Mouse (Mus musculus) cerebellum, postnatal 25 days (tissue): ENCODE data around the gene Usp16.

Experiments used
- DNase-seq, 2 experiments: peaks; one replicate each; pipeline ENCODE4 v3.0.0; 2021; ENCODE audit warnings: mixed read lengths in 2 of 2

The Usp16 gene

GRCm38 (mm10) chr16:87454419-87455179 is at the start of gene Usp16:
Gene Usp16 (plus strand): TSS chr16:87454703.
- DNase-seq, result peak; percentile 96 to 97

- DNase-seq, result no peak
Observed at GRCm38 (mm10) chr16:87405001-87405400, 49.5 kb upstream of the Usp16 start.

DNA sequence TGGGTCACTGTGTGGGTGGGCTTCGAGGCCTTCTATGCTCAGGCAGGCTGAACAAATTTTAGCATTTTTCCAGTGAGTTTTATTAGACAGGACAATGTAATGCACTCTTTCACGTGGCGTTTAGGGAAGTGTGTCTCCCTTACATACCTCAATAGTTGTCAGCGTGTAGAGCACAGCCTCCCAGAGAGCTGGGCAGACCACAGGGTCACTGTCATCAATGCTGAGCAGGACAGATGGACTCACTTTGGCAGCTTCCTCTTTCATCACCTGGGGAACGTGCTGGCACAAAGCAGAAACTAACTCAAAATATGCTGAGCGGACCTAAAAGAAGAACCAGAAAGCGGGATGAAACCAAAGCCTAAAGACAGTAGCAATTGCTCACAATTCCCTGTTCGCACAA is 33.8 kb upstream of the Usp16 start:
- no peak for DNase-seq

DNA sequence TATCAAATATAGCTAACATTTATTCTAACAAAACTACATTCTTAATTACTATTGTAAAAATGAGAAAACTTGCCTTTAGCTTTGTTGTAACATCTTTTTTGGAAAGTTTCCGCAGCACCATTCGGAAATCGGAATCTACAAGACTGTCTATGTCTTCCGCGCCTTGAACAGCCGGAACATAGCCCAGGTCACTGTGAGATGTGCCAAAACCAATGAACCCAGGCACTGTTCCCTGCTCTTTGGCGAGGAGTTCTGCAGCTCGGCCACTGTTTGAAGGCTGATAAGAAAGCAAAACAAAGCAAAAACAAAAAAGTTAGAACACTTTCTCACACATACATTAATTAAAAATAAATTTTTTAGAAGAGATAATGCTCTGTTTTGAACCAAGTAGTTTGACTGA is 27.0 kb upstream of the Usp16 start:
- DNase-seq, result no peak

GRCm38 (mm10) chr16:87432033-87432814 is 22.3 kb upstream of the Usp16 start, which contains the start of gene Ltn1:
Gene Ltn1 (minus strand): TSS chr16:87432612.
- peak; percentile 98 to 99 for DNase-seq

DNA sequence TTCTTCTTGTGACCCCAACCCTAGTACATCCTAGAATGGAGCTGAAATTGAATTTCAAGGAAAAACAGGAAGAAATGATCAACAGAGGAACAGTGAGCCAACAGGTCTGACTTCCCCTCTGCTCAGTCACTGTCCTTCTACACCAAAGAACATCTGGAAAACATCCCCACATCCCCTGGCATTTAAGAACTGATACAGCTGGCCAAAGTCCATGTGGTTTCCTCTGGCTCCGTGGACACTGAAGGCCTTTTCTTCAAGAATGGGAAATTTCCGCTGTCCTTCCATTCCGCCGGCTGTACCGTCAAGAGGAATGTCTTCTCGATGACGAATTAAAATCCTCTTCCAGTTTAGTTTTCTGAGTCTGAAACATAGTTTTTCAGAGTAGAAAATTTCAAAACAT is 20.2 kb upstream of the Usp16 start:
- no peak for DNase-seq

GRCm38 (mm10) chr16:87434946-87435345 is 19.6 kb upstream of the Usp16 start:
- no peak for DNase-seq

DNA sequence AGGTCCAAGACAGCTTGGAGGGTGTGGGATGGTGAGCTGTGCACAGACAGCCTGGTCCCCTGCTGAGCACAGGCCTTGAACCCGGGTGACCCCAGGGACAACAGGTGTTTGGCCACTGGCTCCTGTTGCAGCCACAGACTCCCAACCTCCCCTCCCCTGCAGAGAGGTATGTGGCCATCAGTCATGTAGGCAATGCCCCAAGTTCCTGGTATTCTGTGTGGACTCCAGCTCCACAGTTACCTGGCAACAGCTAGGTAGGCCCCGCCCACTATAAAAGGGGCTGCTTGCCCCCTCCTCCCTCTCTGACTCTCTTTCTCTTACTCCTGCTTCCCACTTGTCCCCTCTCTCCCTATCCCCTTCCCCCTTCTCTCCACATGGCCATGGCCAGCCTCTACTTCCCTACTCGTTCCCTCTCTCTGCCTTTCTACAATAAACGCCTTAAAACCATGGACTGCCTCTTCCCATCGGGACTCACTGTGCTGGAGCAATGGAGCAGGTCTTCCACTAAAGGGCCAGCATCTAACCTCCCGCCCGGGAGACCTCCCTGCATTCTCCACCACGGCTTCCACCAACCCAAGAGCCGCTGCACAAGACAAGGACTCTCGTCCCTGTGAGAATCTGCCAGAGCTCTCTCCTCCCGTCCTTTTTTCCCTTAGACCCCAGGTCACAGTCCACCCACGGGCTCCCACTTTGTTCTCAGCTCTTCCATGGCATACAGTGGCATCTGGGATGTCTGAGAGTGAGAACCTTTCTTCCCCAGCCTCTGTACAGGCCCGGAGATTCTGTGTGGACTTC is 18.9 kb upstream of the Usp16 start:
- no peak for DNase-seq

- DNase-seq, result no peak
Observed at GRCm38 (mm10) chr16:87437096-87437495, 17.4 kb upstream of the Usp16 start.

DNA sequence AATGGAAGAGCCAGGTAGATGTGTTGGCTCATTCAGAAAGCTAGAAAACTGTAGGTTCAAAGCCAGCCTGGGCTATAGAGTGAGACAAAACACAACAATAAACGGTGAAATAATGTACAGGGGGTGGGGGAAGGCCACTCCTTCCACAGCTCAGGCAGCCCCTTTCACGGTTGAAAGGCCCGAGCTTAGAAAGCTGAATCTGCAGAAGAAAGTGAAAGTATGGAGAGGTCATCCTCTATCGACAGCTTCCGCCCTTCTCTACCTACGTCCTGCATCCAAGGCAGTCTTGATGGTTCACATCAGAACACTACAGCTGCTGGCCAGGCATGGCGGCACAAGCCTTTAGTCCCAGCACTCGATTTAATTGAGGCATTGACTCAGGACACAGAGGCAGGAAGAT is 15.8 kb upstream of the Usp16 start:
- no peak for DNase-seq

DNA sequence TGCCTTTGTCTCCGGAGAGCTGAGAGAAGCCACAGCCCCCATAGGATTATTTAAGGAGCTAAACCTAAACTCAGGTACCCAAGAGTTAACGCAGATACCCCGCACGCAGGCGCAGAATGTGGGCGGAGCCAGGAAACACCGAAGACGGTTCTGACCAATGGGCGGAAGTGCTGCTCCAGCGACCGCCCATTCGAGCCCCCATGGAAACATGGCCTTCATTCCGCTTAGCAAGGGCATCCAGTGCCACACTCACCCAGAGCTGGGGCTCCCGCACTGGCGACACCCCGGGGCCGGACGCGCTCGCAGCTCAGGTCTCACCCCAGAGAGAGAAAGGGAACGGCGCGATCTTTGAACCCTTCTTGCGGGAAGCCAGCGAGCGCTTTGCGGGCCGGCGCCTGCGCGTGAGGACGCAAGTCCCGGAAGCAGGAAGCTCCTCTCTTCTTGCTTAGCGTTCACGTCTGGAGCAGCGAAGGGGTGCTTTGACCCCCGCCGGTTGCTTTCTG is 14.3 kb upstream of the Usp16 start, which contains the start of gene Rwdd2b:
TSS of gene Rwdd2b (minus strand) at position 390 of the 503 bp plus-strand sequence.
- DNase-seq, result peak; percentile 95

DNA sequence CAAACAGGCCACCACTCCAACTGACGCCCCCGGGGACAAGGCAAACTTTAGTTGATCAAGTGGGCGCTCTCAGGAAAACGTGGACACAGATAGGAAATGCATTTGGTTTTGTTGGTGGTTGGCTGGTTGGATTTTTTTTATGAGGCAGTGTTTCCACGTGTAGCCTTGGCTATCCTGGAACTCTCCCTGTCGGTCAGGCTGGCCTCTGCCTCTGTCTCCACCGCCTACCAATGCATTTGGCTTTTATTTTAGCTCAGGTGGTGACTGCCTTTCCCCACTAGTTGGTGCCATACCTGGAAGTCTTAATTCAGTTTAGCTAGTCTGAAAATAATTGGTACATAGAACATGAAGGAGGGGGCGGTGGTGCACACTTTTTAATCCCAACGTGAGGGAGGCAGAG is 13.4 kb upstream of the Usp16 start:
- DNase-seq, result peak in 1 of 2 experiments; percentile 31

DNA sequence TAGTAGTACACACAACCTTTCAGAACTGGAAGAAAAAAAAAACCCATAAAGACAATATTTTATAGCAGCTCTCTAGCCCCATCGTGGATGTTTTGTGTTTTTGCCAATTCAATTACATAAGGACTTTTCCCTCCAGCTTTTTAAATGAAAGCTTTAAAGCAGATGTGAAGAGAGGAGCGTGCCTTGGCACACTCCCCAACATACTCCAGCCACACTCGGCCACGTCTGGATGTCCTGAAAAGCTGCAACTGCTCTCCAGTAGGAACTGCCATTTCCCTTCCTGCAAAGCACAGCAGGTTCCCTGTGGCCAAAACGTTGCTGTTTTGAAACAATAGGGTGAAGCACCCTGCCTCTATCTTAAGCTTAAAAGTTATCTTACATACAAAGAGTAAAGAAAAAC is 12.2 kb upstream of the Usp16 start:
- no peak for DNase-seq

DNA sequence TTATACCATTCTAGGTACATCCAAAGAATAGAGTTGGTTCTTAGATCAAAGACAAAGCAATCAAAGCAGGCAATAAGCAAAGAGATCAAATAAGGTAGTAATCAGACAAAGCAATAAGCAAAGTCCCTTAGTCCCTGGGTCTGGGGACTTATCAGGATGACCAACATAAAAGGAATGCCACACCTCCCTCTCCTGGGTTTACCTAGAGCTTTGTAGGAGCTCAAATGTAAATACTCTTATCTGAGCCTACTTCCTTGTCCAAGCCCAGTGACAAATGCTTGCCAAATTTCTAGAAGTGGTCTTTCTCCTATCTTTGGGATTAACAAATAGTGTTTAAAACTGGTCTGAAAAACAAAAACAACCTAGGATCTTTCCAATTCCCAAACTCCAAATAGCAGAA is 11.3 kb upstream of the Usp16 start:
- no peak for DNase-seq

DNA sequence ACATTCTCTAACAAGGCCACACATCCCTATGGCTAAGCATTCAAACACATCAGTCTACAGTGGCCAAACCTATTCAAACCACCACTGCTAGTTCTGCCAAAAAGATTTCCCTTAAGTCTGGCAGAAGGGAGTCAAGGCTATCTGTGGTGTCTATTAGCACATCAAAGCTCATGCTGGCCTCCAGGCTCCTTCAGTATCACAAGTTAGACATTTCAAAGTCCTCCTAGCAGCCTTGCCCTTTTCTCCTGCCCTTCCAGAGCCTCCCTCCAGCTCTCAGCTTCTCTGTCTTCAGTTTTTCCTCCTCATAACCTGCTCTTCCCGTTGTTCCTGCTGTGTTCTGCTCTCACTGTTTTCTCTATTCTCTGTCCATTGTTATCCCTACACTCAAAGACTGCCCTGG is 10.4 kb upstream of the Usp16 start:
- no peak for DNase-seq

DNA sequence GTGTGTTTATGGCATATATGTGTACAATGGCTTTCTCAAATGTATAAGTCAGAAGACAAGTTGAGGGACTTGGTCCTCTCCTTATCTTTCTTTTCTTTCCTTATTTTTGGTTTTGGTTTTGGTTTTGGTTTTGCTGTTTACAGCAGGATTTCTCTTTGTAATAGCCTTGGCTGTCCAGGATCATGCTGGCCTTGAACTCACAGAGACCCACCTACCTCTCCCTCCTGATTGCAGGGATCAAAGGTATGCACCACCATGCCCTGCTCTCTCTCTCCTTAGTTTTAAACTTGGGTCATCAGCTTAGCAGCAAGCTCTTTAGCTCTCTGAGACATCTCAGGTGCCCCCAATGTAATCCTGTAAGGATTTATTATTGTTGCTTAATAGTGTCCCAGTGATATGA is 9.4 kb upstream of the Usp16 start:
- no peak for DNase-seq

DNA sequence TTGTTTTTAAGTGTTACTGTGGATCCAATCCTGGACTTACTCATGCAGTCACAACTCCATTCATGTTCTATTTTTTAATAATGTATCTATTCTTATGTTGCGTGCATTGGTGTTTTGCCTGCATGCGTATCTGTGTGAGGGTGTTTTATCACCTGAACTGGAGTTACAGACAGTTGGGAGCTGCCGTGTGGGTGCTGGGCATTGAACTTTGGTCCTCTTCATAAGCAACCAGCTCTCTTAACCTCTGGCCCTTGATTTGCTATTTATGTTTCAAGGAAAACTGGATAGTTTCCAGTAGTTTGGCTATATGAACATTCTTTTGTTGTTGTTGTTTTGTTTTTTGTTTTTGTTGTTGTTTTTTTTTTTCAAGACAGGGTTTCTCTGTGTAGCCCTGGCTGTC is 9.0 kb upstream of the Usp16 start:
- DNase-seq, result no peak

DNA sequence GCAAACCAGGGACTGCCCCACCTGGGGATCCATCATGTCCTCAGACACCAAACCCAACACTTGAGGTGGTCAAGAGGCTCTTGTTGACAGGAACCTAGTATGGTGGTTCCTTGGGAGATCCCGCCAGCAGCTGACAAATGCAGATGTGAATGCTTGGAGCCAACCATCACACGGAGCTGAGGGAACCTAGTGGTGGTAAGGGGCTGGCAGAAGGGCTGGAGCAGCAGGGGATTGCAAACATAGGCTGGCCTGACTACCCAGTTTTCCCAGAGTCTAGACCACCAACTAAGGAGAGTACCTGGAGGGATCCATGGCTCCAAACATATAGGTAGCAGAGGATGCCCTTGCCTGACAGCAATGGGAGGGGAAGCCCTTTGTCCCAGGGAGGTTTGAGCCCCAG is 1.3 kb upstream of the Usp16 start:
- DNase-seq, result no peak

DNA sequence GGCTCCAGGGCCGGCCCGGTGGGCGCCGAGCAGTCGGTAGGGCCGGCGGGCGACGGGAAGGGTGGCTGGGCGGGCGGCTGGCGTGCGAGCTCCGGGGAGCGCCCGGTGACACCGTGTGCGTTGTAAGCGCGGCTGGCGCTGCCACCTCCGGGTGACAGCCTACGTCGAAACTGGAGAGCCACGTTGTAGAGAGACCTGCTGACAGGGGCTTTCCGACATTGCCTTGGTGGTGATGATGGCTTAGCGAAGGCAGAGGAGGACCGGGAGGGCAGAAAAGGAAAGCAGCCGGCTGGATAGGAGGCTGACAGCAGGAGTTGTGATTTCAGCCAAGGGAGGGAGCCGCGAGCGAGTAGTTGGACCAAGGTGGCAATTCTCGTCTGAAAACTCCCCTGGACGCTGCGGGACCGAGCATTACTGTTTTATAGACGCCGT is 693 bp downstream of the Usp16 start:
- DNase-seq, result no peak

DNA sequence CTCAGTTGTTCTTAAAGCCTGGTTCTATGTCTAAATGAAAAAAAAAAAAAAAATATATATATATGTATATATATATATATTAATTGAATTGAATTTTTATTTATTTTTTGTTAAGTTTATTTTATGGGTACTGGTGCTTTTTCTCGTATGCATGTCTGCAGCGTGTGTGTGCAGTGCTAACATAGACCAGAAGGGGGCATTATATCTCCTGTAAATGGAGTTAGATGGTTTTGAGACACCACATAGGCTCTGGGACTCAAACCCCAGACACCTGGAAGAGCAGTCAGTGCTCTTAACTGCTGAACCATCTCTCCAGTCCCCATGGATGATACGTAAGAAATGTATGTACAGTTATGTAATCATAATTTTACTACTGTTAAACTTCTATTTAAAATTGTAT is 4.2 kb downstream of the Usp16 start:
- DNase-seq, result no peak

- no peak for DNase-seq
Observed at GRCm38 (mm10) chr16:87470579-87470978, 16.1 kb downstream of the Usp16 start.

DNA sequence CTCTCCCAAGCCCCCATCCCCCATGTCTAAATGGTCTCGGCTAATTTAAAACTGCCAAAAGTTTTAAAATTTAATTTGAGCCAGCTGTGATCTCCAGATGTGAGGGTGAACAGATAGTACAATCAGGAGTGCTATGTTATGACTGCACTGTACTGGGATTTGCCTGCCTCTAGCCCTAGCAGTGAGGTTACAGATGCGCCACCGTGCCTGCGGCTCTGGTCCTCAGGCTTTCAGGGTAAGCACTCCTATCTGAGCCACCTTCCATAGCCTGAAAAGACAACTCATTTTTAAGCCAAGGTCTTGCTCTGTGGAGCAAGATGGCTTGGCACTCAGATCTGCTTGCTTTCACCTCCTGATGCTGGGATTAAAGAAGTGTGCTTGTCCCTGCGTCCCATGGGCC is 29.9 kb downstream of the Usp16 start:
- no peak for DNase-seq

DNA sequence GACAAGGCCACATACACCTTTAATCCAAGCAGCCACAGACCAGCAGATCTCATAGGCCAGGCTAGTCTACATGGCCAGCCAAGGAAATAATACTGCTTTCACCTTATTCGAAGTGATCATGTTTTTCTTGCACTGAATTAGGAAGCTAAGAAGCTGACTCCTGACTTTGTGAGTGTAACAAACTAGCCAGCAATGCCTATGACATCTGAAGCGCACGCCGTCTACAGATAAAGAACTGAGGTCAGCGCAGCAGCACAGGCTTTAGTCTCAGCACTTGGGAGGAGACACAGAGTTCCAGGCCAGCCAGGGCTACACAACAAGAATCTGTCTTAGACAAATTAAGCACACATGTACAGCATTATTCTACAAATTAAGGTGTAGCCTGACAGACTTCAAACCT is 32.2 kb downstream of the Usp16 start:
- no peak for DNase-seq
